Mouse (Mus musculus): ENCODE measurements around the gene Adal. TPM values are rescaled to one million over a fixed set of nuclear protein-coding genes. Genes with fewer than 3 reads are reported as not detected.

Gene Adal
- polyA plus RNA-seq, 1 experiment from 2014 or later: 9.7 TPM

GRCm38 (mm10) chr2:121141216-121142035 is 1.2 kb downstream of the Adal start:
- no peaks in the 10 kb centered on the region for H3K27me3 ChIP-seq (ENCODE audit: control insufficient read depth, insufficient read depth, low read length)
- H3K4me3 ChIP-seq (ENCODE audit: low read depth, low read length): peak overlapping the region; percentile 71
- 55% methylated on average over 16 of the region's 16 CpGs for WGBS
- H3K36me3 ChIP-seq (ENCODE audit: control insufficient read depth, insufficient read depth, low read length): no peaks in the 10 kb centered on the region; the same call in 1 of the 2 replicates
- peak overlapping the region; percentile 96 for H3K4me2 ChIP-seq (replicated peaks; ENCODE audit: low read depth)
- H3K27ac ChIP-seq (replicated peaks): peak overlapping the region; percentile 98
- no peaks in the 10 kb centered on the region for H3K9me3 ChIP-seq (ENCODE audit: control insufficient read depth, low read length)
- peak overlapping the region; percentile 92 for H3K9ac ChIP-seq (ENCODE audit: low read length)
- DNase-seq (ENCODE audit: low spot score): no peak
- peaks cover 10% of the 10 kb centered on the region for H3K4me1 ChIP-seq (replicated peaks; ENCODE audit: control insufficient read depth, insufficient read depth)
- no peak for TF ChIP-seq EP300 (optimal IDR thresholded peaks at IDR 0.05)
- no peak for TF ChIP-seq CTCF (IDR thresholded peaks at IDR 0.05; ENCODE audit: low read depth)
- ATAC-seq (ENCODE audit: low FRiP score, low TSS enrichment): no peak

- Histone ChIP-seq H3K4me1 (replicated peaks; ENCODE audit: control insufficient read depth, insufficient read depth) (peaks cover 10% of the 10 kb centered on the region), H3K4me3 (ENCODE audit: low read depth, low read length) (no peak overlapping the region), H3K9me3 (ENCODE audit: control insufficient read depth, low read length) (no peaks in the 10 kb centered on the region), H3K4me2 (replicated peaks; ENCODE audit: low read depth) (no peak overlapping the region), H3K9ac (ENCODE audit: low read length) (no peak overlapping the region), H3K27ac (replicated peaks) (no peak overlapping the region), H3K36me3 (ENCODE audit: control insufficient read depth, insufficient read depth, low read length) (no peaks in the 10 kb centered on the region; the same call in 1 of the 2 replicates), H3K27me3 (ENCODE audit: control insufficient read depth, insufficient read depth, low read length) (no peaks in the 10 kb centered on the region)
- ATAC-seq (ENCODE audit: low FRiP score, low TSS enrichment): no peak
- no peak for DNase-seq (ENCODE audit: low spot score)
- 70% methylated on average over 2 of the region's 2 CpGs for WGBS
- TF ChIP-seq EP300 (optimal IDR thresholded peaks at IDR 0.05): no peak
- no peak for TF ChIP-seq CTCF (IDR thresholded peaks at IDR 0.05; ENCODE audit: low read depth)
These were observed 2.2 kb downstream of the Adal start for GRCm38 (mm10) chr2:121142415-121142814.

GRCm38 (mm10) chr2:121149679-121150078 is 9.5 kb downstream of the Adal start:
- ATAC-seq (ENCODE audit: low FRiP score, low TSS enrichment) (no peak), DNase-seq (ENCODE audit: low spot score) (no peak)
- Histone ChIP-seq H3K9me3 (ENCODE audit: control insufficient read depth, low read length) (no peaks in the 10 kb centered on the region), H3K4me1 (replicated peaks; ENCODE audit: control insufficient read depth, insufficient read depth) (no peaks in the 10 kb centered on the region), H3K4me2 (replicated peaks; ENCODE audit: low read depth) (no peak overlapping the region), H3K36me3 (ENCODE audit: control insufficient read depth, insufficient read depth, low read length) (peaks cover 9% of the 10 kb centered on the region), H3K27me3 (ENCODE audit: control insufficient read depth, insufficient read depth, low read length) (no peaks in the 10 kb centered on the region), H3K4me3 (ENCODE audit: low read depth, low read length) (no peak overlapping the region), H3K27ac (replicated peaks) (no peak overlapping the region), H3K9ac (ENCODE audit: low read length) (no peak overlapping the region)
- no peak for TF ChIP-seq CTCF (IDR thresholded peaks at IDR 0.05; ENCODE audit: low read depth)
- TF ChIP-seq EP300 (optimal IDR thresholded peaks at IDR 0.05): no peak
- 76% methylated on average over 5 of the region's 5 CpGs for WGBS

GRCm38 (mm10) chr2:121153100-121153499 is 12.9 kb downstream of the Adal start:
- Histone ChIP-seq H3K27ac (replicated peaks) (no peak overlapping the region), H3K9ac (ENCODE audit: low read length) (no peak overlapping the region), H3K4me2 (replicated peaks; ENCODE audit: low read depth) (no peak overlapping the region), H3K27me3 (ENCODE audit: control insufficient read depth, insufficient read depth, low read length) (no peaks in the 10 kb centered on the region), H3K36me3 (ENCODE audit: control insufficient read depth, insufficient read depth, low read length) (peaks cover 9% of the 10 kb centered on the region), H3K4me1 (replicated peaks; ENCODE audit: control insufficient read depth, insufficient read depth) (no peaks in the 10 kb centered on the region), H3K9me3 (ENCODE audit: control insufficient read depth, low read length) (no peaks in the 10 kb centered on the region), H3K4me3 (ENCODE audit: low read depth, low read length) (no peak overlapping the region)
- no peak for DNase-seq (ENCODE audit: low spot score)
- WGBS: 86% methylated on average over 3 of the region's 3 CpGs
- TF ChIP-seq EP300 (optimal IDR thresholded peaks at IDR 0.05) (no peak), CTCF (IDR thresholded peaks at IDR 0.05; ENCODE audit: low read depth) (peak; percentile 56)
- no peak for ATAC-seq (ENCODE audit: low FRiP score, low TSS enrichment)

GRCm38 (mm10) chr2:121169173-121169572 is 28.9 kb downstream of the Adal start:
- no peak overlapping the region for H3K27ac ChIP-seq (replicated peaks)
- H3K9ac ChIP-seq (ENCODE audit: low read length): peak overlapping the region; percentile 90
- WGBS: 42% methylated on average over 4 of the region's 4 CpGs
- H3K36me3 ChIP-seq (ENCODE audit: control insufficient read depth, insufficient read depth, low read length): 0 out of 2 replicates have a peak, but pooled peaks cover 5% of the 10 kb centered on the region
- no peak for DNase-seq (ENCODE audit: low spot score)
- no peaks in the 10 kb centered on the region for H3K27me3 ChIP-seq (ENCODE audit: control insufficient read depth, insufficient read depth, low read length)
- H3K9me3 ChIP-seq (ENCODE audit: control insufficient read depth, low read length): no peaks in the 10 kb centered on the region
- TF ChIP-seq CTCF (IDR thresholded peaks at IDR 0.05; ENCODE audit: low read depth): no peak
- no peak for TF ChIP-seq EP300 (optimal IDR thresholded peaks at IDR 0.05)
- ATAC-seq (ENCODE audit: low FRiP score, low TSS enrichment): no peak
- H3K4me1 ChIP-seq (replicated peaks; ENCODE audit: control insufficient read depth, insufficient read depth): peaks cover 8% of the 10 kb centered on the region; the same call in 1 of the 2 replicates
- peak overlapping the region; percentile 90 for H3K4me3 ChIP-seq (ENCODE audit: low read depth, low read length)
- H3K4me2 ChIP-seq (replicated peaks; ENCODE audit: low read depth): peak overlapping the region; percentile 79

- H3K4me3 ChIP-seq (ENCODE audit: low read depth, low read length): peak overlapping the region; percentile 90
- ATAC-seq (ENCODE audit: low FRiP score, low TSS enrichment): no peak
- H3K4me1 ChIP-seq (replicated peaks; ENCODE audit: control insufficient read depth, insufficient read depth): peaks cover 8% of the 10 kb centered on the region; the same call in 1 of the 2 replicates
- H3K4me2 ChIP-seq (replicated peaks; ENCODE audit: low read depth): peak overlapping the region; percentile 79
- TF ChIP-seq CTCF (IDR thresholded peaks at IDR 0.05; ENCODE audit: low read depth): no peak; the same call in 1 of the 2 replicates
- H3K27ac ChIP-seq (replicated peaks): peak overlapping the region; percentile 94; the same call in 1 of the 2 replicates
- peak; percentile 38 for DNase-seq (ENCODE audit: low spot score)
- 2% methylated on average over 9 of the region's 9 CpGs for WGBS
- H3K27me3 ChIP-seq (ENCODE audit: control insufficient read depth, insufficient read depth, low read length): no peaks in the 10 kb centered on the region
- peak overlapping the region; percentile 90 for H3K9ac ChIP-seq (ENCODE audit: low read length)
- no peaks in the 10 kb centered on the region for H3K9me3 ChIP-seq (ENCODE audit: control insufficient read depth, low read length)
- H3K36me3 ChIP-seq (ENCODE audit: control insufficient read depth, insufficient read depth, low read length): 0 out of 2 replicates have a peak, but pooled peaks cover 5% of the 10 kb centered on the region
These were observed 29.7 kb downstream of the Adal start for GRCm38 (mm10) chr2:121169902-121170301.
